Mouse (Mus musculus): ENCODE results near the gene Rbfox2.
A peak's percentile ranks its signal among the peaks of the same experiment; 100 is the strongest.

The Rbfox2 gene

GRCm38 (mm10) chr15:77269496-77269895 lies 37.3 kb downstream of the Rbfox2 start:
- peak; percentile 39 for DNase-seq

GRCm38 (mm10) chr15:77268415-77268814 lies 38.4 kb downstream of the Rbfox2 start:
- DNase-seq: no peak

GRCm38 (mm10) chr15:77265318-77265717 lies 41.5 kb downstream of the Rbfox2 start:
- no peak for DNase-seq

GRCm38 (mm10) chr15:77264314-77264713 lies 42.5 kb downstream of the Rbfox2 start:
- DNase-seq: no peak

DNA sequence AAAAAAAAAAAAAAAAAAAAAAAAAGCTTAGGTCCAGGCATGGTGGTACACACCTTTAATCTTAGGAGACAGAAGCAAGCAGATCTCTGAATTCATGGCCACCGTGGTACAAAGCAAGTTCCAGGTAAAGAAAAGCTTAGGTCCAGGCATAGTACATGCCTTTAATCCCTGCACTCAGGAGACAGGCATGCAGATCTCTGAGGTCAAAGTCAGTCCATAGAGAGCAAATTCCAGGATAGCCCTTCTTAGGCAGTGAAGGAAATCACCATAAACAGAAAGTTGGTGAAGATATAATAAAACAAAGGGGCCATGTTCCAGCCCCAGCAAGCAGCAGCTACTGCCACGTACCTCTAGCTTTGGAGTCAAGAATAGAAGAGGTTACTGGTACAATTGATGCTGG lies 44.0 kb downstream of the Rbfox2 start:
- no peak for DNase-seq

GRCm38 (mm10) chr15:77257437-77258229 lies 49.2 kb downstream of the Rbfox2 start:
- peak; percentile 84 for DNase-seq

DNA sequence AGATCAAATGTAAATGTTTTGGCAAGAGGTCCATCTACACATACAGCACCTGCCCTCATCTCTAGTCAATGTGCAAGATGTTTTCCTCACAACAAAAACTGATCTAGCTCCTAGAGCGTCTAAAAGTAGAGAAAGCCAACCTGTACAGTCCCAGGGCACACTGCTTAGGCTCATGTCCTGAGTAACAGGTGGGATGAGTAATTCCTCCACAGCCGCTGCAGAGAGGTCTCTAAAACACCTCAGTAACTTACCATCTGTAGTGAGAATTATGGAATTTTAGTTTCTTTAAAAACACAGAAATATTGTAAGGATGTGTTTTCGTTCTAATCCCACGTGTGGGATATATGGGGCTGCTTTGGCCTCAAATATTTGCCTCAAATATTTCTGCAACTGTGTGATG lies 50.0 kb downstream of the Rbfox2 start:
- DNase-seq: no peak

DNA sequence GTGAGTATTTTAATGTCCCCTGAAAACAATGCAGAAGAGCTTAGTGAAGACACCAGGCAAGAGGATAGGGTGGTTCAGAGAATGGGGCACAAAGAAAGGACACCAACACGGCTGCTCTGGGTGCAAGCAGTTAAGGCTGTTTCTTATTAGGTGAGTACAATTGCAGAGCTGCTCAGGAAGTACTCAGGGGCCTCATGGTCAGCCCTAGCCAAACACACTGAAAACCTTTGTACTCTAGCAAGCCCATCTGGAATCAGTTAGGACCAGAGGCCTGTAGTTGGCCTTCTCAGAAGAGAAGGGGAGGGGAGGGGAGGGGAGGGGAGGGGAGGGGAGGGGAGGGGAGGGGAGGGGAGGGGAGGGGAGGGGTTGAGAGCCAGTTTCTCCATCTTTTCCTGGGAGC lies 52.2 kb downstream of the Rbfox2 start:
- DNase-seq: no peak

GRCm38 (mm10) chr15:77254128-77254527 lies 52.7 kb downstream of the Rbfox2 start:
- peak; percentile 46 for DNase-seq

- DNase-seq: no peak
Measured at GRCm38 (mm10) chr15:77251706-77252105, 55.1 kb downstream of the Rbfox2 start.

DNA sequence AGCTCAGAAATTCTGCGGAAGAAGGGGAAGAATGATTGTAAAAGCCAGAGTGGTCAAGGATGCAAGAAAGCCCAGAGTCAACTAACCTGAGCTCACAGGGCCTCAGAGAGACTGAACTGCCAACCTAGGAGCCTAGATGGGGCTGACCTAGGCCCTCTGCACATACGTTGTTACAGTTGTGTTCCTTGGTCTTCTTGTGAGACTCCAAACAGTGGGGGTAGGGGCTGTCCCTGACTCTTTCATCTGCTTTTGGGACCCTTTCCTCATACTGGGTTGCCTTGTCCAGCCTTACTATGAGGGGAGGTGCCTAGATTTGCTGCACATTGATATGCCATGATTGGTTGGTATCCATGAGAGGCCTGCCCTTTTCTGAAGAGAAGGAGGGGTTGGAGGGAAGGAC lies 56.0 kb downstream of the Rbfox2 start:
- DNase-seq: no peak

- DNase-seq: no peak
Measured at GRCm38 (mm10) chr15:77249421-77249820, 57.4 kb downstream of the Rbfox2 start.

DNA sequence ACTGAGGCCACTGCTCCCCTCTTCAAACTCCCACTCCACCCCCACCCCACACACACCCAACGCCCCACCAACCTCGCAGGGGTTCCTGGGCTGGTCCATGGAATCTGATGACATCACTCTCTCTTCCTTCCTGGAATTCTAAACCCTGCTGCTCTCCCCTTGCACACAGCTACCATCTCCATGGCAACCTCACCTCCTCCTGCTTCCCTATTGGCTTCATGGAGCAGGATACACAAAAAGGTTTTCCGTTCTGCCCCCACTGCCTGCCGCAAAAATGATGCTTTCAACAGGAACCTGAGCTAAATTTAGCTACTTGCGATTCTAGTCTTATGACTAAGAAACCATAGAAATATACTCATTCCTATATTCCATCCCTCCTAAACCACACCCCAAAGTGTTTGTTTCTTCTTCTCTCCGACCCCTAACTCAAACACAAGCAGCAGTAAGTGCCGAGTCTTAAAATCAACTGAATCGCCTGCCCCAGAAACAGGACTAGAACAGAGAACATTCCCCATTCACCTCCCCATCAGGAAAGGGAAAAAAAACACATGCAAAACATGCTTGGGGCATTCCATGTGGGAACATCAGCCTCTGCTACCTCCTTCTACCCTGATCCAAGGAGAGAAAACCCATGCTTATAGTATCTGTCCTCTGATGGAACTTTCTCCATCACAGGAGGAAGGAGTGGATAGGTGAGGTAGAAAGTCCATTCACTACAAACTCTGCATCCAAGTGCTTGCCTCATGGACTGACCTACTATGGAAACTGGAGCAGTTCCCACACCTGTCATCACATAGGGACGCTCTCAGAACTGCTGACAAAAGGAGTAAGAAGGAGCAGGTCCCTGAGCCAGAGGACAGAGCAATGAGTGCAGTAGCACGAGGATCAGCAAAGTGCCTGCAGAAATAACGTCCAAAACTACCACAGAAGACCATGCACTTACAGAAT lies 61.1 kb downstream of the Rbfox2 start:
- peak; percentile 72 for DNase-seq

- no peak for DNase-seq
Measured at GRCm38 (mm10) chr15:77244634-77245033, 62.2 kb downstream of the Rbfox2 start.

DNA sequence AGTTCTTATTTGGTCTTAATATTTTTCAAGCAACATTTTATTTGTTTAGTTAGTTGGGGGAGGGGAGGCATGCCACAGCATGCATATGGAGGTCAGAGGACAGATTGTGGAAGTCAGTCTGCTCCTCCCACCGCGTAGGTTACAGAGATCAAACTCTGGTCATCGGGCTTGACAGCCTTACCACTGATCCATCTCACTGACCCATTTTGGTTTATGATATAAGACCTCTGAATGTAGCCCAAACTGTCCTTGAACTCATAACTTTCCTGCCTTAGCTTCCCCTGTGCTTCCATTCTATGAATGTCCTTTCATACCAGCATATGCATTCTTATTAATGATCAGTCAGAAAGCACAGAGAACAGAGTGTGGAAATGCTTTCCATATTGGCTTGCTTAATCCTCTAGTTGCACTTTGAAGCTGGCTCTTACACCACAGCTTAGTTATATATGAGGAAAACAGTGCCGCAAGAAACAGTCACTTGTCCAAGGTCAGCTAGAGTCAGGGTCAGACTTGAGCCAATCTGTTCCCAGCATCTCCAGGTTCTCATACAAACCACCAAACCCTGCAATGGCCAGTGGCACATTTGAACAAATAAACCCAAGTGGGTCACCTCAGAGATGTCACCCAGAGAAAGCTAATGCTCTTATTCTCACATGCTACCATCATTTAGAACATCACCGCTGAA lies 62.8 kb downstream of the Rbfox2 start:
- DNase-seq: no peak

DNA sequence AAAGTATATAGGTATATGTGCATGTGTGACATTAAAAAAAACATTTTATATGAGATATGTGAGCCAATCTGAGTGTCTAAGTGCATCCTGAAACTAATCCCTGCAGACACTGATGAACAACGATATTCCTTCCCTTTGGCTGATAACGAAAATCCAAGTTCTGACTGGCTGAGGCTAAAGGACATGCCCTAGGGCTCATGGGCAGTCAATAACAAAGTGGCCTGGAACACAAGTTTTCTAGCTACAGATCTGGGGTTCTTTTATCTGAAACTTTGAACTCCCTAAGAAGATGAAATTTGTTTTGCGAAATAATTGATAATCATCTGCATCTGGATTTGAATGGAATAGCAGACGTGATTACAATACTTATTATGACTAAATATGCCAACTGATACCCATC lies 66.2 kb downstream of the Rbfox2 start:
- no peak for DNase-seq

- DNase-seq: no peak
Measured at GRCm38 (mm10) chr15:77239564-77239963, 67.2 kb downstream of the Rbfox2 start.

GRCm38 (mm10) chr15:77237661-77238060 lies 69.1 kb downstream of the Rbfox2 start:
- no peak for DNase-seq

DNA sequence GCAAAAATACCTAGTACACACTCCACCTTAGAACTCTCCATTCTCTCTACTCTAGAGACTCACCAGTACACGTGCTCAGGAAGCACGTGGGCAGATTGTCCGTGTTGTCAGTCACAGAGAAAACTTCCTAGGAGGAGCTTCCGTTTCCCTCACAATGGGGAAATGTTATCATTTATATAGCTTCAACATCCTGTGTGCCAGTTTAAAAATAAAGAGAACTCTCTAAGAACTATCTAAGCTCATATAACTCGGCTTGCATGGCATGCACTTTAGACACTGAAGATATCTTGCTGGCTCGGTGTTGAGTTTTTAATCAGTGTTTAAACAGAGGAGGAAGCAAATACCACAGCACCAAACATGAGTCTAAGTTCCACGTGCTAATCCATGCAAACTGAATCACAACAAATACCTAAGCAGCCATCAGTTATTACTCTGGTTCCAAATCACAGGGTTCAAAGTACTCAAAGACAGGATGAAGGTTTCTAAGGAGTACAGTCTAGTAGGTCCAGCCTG lies 70.7 kb downstream of the Rbfox2 start:
- DNase-seq: peak; percentile 45

DNA sequence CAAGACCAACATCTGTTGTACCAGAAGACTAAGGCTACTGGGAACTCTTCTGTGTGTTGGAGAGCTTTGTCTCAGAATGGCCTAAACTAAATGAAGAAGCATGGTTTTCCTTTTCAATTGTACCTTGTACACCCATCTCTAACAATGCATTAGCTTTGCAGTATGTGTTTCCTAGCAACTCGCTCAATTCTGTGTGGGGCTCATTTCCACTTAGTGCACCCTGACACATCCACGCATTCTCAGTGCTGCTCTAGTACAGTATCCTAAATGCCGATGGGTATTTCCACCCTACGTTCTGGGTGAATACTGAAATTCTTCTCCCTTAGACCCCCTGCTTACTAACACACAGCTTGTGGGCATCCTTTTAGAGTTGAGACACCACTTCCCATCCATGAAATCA lies 71.3 kb downstream of the Rbfox2 start:
- DNase-seq: no peak

DNA sequence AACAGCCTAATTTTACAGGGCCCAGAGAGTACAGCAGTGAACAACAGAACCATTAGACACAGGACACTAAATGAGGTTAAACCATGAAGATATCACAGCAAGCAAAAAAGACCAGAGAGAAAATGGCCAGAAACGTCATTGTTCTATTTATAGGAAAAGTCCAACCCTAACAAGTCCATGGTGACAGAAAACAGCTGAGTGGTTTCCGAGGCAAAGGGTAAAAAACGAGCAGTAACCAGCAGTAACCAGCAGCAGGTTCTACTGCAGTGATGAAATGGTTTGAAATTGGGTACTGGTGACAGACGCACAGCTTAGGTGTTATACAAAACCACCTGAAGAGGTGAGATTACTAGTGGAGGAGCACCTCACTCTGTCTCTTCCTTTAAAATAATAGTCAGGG lies 72.5 kb downstream of the Rbfox2 start:
- DNase-seq: no peak

GRCm38 (mm10) chr15:77230144-77230543 lies 76.7 kb downstream of the Rbfox2 start:
- no peak for DNase-seq

GRCm38 (mm10) chr15:77226831-77227354 lies 79.9 kb downstream of the Rbfox2 start:
- no peak for DNase-seq

Data from lung, postnatal 10 days (tissue).